Mouse (Mus musculus) brain, embryonic 18.5 days (tissue): Measurements from ENCODE around the gene Galns.
"Not testable (repeated sequence)": the region's sequence is repeated elsewhere in the genome, so short reads cannot be mapped to it uniquely, and the experiment has no call there.

ENCODE experiments used
- DNase-seq: peaks from one replicate; pipeline ENCODE4 v3.0.0-alpha.2; 2012; ENCODE audit warnings: low read depth, low spot score

Galns gene

DNA sequence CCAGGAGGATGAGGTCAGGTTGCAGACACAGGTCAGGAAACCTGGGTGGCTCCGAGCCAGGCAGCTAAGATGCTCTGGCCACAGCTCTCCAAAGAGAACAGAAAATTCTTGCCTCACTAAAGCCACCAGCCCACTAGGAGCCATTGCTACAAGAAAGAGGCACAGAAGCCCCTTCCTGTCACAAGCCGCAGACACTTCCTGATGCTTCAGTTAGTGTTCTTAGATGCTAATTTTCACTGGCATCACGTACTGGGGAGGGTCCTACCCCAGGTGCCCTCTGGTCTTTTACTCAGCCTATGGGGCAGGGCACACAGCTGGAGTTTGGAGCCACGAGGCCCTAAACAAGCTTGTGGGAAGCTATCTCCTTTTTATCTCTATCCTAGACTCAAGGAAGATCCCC, 15.2 kb downstream of the Galns start:
- no peak for DNase-seq

DNA sequence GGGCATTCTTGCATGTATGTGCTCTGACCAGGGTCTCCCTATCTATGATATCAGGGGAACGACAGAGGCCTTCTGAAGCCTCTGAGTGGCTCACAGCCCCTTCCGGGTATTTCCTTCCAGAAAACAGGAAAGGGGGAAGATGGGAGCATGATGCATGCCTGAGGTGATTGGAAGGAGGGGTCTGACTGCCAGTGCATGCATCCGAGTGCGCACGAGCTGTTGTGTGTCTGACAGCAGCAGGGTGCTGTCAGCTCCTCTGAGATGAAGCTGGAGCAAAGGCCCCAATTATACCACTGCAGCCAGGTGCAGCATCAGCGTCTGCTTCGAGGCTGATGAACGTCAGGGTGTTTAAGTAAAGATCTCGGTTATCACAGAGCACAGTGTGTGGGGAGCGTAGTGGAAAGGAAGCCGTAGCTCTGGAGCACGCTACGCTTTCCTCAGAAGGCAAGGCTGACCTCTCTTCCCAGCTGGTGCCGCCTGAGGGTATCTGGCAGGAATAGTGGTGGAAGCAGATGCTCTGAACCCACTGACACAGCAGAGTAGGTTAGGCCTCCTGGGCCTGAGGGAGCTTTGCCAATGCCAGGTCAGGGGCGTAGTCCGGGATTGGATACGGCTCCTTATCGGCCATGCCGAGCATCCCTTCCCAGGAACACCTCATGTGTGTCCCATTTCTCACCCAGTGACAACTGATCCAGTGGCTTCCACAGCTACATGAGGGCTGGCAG, 17.3 kb downstream of the Galns start:
- no peak for DNase-seq

DNA sequence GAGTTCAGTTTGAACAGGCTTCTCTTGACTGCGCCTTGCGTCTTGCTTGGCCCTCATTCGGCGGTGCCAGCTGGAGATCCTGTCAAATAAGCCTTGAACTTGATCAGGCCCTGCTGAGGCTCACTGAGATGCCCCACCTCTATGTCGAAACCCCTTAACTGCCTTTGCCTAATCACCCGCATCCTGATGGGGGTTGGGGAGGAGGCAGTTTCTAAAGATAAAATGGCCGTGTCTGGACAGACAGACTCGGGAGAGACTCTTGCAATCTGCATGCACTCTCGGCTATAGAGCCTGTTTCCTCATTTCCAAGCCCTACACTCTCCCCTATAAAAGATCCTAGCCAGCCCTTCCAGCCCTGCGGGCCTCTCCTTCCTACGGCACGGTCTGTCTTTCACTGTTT, 18.0 kb downstream of the Galns start:
- DNase-seq, result no peak

DNA sequence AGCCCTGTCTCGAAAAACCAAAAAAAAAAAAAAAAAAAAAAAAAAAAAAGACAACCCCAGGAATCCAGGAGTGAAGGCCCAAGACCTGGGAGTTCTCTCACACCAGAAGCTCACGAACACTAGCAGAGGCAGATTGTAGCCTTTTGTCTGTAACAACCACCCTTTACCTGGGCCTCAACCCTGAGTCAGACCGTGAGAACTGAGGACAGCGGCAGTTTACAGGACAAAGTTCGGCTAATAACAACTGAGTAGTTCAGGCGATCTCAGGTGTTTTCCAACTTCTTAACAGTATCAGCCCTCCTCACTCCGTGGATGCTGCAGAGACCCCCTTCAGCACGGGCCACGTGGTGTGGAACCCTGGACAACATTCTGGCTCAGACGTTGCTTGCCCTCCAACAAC, 24.5 kb downstream of the Galns start:
- DNase-seq, result no peak

DNA sequence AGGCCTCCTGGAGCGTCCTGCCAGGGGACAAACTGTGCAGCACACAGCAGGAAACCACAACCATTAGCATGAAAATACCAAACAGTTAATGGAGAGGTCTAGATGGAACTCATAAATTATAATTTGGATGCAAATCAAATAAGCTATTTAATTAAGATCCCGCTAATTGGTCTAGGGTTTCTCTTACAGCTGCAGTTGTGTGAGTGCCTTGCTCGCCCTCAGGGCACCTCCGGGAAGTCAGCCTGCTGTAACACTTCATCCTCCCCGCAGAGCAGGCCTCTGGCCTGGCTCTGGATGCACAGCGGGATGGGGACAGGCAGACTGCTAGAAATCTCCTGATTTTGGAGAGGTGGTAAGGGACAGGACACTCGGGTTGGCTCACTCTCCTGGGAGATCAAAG, 25.1 kb downstream of the Galns start:
- DNase-seq, result no peak

DNA sequence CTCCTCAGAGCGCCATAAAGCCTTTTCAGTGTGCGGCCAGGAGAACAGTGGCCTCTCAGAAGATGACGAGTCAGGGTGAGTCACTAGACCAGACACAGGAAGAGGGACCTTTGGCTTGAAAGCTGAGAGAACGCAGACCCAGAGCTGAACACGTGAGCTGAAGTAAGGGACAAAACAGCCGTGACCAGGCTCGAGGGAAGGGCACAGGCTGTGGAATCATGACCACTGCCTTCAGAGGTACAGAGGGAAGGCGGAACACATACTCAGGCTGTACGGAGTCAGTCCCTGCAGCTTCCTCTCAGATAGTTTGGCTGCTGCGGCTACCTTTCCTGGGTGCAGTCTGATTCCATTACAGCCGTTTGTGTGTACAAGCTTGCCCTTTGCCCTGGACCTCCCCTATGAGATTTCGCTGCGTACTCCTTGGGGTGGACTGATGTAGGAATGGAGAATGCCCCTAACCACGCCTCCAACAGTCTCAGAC, 25.8 kb downstream of the Galns start:
- DNase-seq, result no peak

DNA sequence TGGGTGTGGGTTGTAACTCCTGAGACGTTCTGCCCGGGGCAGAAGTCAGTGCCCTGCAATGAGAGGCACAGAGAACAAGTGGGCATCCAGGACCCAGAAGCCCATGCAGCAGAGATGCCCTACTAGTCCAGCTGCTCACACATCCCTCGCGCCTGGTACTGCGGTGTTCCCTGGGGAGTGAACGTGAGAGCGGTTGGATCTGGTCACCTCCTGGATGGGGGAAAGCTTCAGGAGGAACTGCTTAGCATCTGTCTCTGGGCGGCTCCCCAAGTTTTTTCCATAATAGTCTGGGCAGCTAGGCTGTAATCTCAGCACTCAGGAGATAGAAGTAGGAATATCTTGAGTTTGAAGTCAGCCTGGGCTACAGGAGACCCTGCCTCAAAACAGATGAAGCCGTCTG, 26.3 kb downstream of the Galns start:
- no peak for DNase-seq

DNA sequence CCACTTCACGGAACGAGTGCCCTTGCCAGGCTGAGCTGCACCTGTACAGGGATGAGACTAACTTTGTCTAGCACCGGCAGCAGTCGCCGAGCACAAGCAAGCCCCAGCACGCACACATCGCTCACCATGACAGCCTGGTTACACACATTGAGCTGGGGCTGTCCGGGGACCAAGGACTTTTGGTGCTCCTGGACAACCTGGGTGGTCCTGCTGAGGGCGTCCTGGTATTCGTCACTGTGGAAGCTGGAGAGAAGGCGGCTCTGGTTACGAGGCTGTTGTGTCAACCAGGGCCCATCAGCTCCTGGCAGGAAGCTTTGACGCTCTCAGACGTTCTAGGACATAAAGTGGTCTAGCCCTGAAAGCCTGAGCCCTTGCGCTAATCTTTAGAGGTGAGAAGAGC, 30.3 kb downstream of the Galns start:
- DNase-seq, result no peak

DNA sequence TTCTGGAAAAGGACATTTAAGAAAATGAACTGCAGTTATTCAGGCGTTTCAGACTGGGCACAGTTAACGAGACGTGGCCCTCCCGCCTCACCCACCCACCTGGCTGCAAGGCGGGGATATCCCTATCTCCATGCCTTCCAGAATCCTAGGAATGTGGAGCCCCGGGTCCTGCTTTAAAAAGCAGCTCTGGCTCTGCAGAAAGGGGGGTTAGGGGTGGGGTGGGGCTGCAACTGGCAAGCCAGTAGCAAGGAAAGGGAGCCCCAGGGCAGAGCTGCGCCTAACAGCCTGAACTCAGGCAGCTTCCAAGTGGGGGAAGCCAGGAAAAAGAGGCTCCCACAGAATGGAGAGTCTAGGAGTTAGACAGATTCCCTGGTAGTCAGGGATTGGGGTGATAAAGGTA, 32.1 kb downstream of the Galns start:
- no peak for DNase-seq

DNA sequence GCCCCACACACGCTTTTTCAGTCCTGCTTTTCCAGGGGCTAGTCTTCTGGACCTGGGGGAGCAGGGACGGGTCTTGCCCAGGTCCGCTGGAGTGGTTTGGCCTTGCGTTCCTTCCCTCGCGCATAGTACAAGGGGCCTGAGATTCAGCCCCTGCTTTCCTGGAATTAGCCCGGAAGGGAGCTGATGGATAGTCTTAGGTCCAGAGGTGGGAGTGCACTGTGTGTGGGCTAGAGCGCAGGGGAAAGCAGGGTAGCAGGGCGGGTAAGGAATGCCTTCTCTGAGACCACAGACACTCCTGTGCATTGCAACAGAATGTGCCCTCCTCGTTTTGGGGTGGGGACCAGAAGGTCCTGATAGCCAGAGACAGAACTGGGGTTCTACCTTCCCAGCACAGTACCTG, 34.1 kb downstream of the Galns start:
- DNase-seq, result no peak

DNA sequence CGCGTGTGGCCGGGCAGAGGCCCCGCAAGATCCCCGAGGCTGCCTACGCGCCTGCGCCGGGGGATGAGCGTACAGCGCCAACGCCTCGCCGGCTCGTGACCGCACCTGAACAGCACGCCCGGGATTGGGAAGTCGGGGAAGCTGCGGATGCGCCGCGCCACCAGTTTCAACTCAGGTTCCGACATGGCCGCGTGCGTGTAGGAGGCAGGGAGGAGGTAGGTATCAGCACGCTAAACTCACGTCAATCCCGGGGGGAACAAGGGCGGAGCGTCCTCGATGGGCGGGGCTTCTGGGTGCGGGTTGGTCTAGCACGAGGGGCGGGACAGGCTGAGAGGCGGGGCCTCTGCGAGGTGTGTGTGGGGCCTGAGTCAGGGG, 34.6 kb downstream of the Galns start, which contains the start of gene Aprt:
TSS of gene Aprt (minus strand) at position 262 of the 375 bp plus-strand sequence.
- DNase-seq, result peak; percentile 80

DNA sequence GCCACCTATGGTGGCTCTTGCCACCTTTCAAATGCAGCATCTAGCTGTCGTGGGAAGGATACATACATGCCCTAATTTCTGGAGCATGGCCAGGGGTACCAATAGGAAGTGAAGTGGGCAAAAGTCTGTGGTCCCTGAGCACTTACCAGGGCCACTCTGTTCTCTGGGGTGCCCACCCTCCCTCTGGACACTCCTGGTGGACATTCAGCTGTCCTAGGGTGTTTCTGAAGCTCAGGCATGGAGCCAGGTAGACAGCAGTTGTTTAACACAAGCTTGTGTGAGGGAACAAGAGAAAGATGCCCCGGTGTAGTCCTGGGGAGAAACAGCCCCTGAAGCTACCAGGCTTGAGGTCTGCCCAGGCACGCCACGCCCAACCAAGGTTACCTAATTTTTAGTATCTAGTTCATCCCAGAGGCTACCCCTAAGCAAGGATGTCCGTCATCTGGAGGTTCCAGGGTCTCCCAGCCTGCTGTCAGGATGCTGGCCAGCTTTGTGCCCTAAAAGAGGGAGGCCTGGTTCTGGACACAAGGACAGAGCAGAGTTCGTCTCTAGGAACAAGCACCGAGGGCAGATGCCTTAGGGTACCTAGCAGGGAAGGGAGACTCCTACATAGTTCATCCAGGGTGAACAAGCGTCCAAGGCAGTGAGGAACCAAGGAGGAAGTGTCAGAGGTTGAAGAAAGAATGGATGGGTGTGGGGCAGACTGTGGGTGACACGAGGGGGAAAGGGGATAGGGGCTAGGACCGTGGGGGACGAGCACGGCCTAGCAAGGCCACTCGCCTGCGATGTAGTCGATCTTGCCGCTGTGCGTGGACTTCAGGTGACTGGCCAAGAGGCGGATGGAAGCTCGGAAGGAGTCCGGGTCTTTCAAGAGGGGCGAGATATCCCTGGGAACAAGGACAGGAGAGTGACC, 35.3 kb downstream of the Galns start:
- no peak for DNase-seq

DNA sequence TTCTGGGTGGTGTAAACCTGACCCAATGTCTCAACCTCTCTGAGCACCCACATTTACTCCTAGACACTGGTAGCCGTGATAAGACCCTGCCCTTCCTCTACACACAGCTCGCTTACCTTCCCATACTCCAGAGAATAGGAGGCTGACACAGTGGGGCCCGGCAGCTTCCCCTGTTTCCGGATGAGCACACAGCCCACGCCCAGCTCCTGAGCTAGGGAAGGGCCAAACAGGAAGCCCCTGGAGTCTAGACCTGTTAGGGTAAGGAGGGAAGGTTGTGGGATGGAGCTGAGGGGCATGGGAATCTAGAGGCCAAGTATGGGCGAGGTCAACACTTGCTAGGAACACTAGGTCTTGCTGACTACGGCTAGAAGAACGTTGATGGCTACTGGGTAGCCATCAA, 36.0 kb downstream of the Galns start:
- DNase-seq, result no peak

DNA sequence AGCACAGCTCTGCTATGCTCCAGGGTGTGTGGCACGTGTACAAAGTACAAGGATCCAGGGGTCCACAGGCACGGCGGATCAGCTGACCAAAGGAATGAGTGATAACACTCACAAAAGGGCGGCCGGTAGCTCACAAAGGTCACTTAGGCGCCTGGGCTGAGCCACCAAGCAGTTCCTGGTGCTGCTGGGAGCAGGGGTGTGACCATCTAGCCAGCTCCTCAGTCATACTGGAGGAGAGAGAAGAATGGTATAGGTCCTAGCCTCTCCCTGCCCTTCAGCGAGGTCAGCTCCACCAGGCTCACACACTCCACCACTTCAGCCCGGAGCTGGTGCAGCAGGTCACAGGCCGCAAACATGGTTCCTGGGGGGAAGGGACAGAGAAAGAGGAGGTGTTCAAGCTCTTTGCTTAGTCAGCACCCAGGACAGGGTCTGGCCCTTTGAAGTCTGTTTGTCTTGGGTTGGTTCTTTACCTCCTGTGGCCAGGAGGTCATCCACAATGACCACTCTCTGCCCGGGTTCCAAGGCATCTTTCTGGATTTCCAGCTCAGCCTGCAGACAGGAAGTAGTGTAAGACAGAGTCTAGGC, 36.5 kb downstream of the Galns start:
- DNase-seq, result no peak

DNA sequence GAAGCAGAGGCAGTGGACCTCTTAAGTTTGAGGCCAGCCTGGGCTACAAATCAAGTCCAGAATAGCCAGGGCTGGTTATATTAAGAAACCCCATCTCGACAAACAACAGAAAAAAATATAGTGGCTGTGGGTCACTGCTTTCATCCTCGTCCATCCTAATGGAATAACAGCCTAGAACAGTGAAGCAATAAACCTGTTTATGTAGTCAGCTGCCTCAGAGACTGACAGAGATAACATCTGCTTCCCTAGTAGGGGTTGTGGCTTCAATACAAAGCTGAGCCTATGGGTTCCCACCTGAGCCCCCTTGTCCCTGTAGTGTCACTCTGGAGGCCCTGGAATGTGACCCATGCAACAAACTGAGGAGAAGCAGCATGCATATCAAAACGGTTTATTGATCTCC, 37.0 kb downstream of the Galns start:
- DNase-seq, result no peak

DNA sequence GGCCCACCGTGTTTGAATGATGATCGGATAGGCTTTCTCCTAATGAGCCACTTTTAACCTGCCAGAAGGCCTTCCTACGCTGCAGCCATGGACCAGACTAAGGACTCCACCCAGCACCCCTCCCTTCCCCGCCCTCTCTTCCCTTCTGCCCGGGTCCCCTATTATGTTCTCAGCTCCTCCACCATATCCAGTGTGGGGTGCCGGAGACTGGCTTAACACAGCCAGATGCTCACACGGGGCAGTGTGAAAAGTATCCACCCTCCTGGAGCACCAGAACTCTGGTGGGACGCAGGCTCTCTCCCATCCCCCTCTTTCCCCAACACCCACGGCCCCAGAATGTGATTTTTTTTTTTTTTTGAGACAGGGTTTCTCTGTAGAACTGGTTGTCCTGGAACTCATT, 37.7 kb downstream of the Galns start:
- no peak for DNase-seq

DNA sequence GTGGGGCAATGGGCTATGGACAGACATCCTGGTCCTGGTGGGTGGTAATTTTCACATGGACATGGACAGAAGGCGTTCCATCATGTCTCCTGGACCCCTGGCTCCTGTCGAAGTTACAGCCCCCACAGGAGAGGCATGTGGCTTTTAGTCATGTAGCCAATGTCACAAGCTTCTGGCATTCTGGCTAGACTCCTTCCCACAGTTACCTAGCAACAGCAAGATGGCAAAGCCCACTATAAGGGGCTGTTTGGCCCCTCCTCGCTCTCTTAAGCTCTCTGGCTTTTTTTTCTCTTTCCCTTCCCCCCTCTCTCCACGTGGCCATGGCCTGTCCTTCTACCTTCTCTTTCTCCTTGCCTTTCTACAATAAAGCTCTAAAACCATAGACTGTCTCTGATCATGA, 38.1 kb downstream of the Galns start:
- not testable (repeated sequence) for DNase-seq

DNA sequence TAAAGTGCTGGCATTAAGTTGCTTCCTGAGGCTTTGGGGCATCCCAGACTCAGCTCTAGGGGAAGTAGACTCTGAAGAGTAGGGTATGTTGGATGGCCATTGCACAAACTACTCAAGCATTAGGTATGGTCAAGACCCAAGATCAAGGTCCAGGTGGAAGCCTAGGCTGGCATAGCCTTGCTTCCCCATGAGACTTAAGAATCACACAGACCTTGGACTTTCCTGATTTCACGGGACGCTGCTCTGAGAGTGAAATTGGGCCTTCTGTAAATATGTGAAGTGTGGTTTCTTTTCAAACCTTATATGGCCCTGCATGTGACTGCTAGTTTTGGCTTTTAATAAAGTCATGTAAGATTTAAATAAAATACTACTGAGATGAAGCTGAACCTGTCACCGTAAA, 38.5 kb downstream of the Galns start:
- DNase-seq, result no peak

DNA sequence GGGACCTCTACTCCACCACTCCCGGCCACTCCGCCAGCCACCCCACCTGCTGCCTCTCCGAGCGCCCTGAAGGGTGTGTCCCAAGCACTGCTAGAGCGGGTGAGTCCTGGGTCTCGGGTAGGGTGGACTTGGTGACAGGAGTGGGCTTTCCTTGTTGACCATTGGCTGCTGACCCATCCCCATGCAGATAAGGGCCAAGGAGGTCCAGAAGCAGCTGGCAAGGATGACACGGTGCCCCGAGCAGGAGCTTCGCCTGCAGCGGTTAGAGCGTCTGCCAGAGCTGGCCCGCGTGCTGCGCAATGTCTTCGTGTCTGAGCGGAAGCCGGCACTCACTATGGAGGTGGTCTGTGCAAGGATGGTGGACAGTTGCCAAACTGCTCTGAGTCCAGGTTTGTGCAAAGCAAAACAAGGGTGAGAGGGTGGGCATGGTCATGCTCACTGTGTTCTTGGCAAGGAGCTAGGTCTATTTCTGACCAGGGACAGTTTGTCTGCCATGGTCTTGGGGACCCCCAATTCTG, 39.5 kb downstream of the Galns start:
- no peak for DNase-seq

DNA sequence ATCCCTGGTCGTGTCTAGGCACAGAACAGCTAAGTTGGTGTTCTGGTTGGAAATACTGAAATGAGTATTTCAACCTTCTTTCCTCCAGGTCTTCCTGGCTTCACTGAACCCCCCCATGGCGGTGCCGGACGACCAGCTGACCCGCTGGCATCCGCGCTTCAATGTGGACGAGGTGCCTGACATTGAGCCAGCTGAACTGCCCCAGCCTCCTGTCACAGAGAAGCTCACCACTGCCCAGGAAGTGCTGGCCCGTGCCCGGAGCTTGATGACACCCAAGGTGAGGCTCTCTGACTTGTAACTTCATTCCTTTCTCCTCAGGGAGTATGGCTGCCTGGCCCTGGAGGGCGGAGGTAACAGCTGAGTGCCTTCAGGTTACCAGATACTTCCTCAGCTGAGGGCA, 40.1 kb downstream of the Galns start:
- no peak for DNase-seq

DNA sequence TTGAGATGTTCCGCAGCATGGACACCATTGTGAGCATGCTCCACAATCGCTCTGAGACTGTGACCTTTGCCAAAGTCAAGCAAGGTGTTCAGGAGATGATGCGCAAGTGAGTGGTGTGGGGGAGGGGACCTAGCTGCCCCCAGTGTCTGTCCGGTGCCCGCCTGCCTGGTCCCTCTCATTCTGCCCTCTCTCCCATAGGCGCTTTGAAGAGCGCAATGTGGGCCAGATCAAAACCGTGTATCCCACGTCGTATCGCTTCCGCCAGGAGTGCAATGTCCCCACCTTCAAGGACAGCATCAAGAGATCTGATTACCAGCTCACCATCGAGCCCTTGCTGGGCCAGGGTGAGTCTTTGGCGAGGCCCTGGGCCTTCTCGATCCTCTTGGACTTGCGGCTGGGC, 41.3 kb downstream of the Galns start:
- no peak for DNase-seq

DNA sequence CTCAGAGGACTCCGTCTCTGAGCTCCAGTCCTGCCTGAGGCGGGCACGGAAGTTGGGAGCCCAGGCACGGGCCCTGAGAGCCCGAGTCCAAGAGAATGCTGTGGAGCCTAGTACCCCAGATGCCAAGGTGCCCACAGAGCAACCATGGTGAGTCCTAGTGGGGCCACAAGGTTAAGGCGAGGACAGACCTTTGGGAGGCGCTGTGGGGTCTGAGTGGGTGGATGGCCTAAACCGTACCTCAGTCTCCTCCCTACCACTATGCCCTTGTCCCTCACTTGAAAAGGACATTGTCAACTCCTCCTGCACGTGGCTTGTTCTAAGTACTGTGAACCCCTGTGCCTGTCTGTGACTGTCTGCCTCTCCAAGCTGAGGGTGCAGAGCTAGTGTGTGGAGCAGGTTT, 41.9 kb downstream of the Galns start:
- no peak for DNase-seq
